Mouse (Mus musculus): Measurements from ENCODE around the gene Gimap3.

DNA sequence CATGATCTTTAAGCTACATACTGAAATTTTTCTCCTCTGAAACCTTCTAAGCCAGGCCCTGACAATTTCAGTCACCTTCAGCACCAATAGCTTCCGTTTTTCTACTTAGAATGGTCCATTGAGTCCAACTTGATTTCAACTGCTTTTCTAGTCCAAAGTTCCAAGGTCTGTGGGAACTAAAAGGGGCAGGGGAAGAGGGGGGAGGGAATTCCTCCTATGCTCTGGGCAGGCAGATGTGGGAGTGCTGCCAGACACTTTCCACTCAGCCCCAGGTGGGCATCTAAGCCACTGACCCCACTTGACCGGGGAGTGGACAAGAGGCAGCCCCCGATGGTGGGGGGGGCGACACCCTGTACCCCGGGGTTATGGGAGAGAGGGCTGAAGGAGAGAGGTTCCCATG is 33.7 kb upstream of the Gimap3 start:
- TF ChIP-seq CTCF (IDR thresholded peaks at IDR 0.05; ENCODE audit: low read depth, low read length): no peak
- TF ChIP-seq POLR2A (IDR thresholded peaks at IDR 0.05; ENCODE audit: insufficient read depth, low read length): no peak
- no peak for TF ChIP-seq EP300 (IDR thresholded peaks at IDR 0.05; ENCODE audit: insufficient read depth, low read depth, low read length)
